Comparison of ENCODE assay signal across 20 mouse cellular contexts in genomic region chr7:46443163-46443562, GRCm38 (mm10). TPM values are rescaled to one million over a fixed set of nuclear protein-coding genes. Genes with fewer than 3 reads are reported as not detected.
DNase-seq lines count a peak whose midpoint lies in the region; ATAC-seq lines count a peak whose summit lies in the region.
"Had no signal": no experiment of that assay in that cellular context is flagged by ENCODE, and none has a peak within 500 bp of the region (broad histone marks: within the 10 kb centered on the region; RNA-seq: fewer than 3 reads in every experiment).

No protein-coding gene starts in this region.

- H3K9me3 ChIP-seq in embryonic facial prominence, embryonic 13.5 days = no peaks in the 10 kb centered on the region
- no peaks in the 10 kb centered on the region for H3K9me3 ChIP-seq in embryonic facial prominence, embryonic 10.5 days
- no peaks in the 10 kb centered on the region for H3K9me3 ChIP-seq in midbrain, embryonic 15.5 days
- H3K9me3 ChIP-seq in forebrain, embryonic 16.5 days (ENCODE audit: control insufficient read depth, low read length) = no peaks in the 10 kb centered on the region
- H3K9me3 ChIP-seq: embryonic facial prominence, embryonic 12.5 days; forebrain, embryonic 12.5 days; heart, embryonic 10.5 days; hindbrain, embryonic 10.5 days; intestine, embryonic 15.5 days had no signal

- no peaks in the 10 kb centered on the region for H3K36me3 ChIP-seq in embryonic facial prominence, embryonic 13.5 days
- no peaks in the 10 kb centered on the region for H3K36me3 ChIP-seq in embryonic facial prominence, embryonic 10.5 days (replicated peaks)
- no peaks in the 10 kb centered on the region for H3K36me3 ChIP-seq in midbrain, embryonic 15.5 days (replicated peaks)
- H3K36me3 ChIP-seq in forebrain, embryonic 16.5 days (ENCODE audit: control insufficient read depth, insufficient read depth) = no peaks in the 10 kb centered on the region
- H3K36me3 ChIP-seq: embryonic facial prominence, embryonic 12.5 days; forebrain, embryonic 12.5 days; heart, embryonic 10.5 days; hindbrain, embryonic 10.5 days; intestine, embryonic 15.5 days had no signal

- H3K4me1 ChIP-seq in embryonic facial prominence, embryonic 13.5 days = 0 out of 2 replicates have a peak, but pooled peaks cover 3% of the 10 kb centered on the region
- no peaks in the 10 kb centered on the region for H3K4me1 ChIP-seq in embryonic facial prominence, embryonic 10.5 days
- H3K4me1 ChIP-seq in midbrain, embryonic 15.5 days = peaks cover 10% of the 10 kb centered on the region; the same call in 1 of the 2 replicates
- H3K4me1 ChIP-seq in forebrain, embryonic 16.5 days (replicated peaks; ENCODE audit: control insufficient read depth, insufficient read depth, low read length) = peaks cover 3% of the 10 kb centered on the region; the same call in 1 of the 2 replicates
- H3K4me1 ChIP-seq: embryonic facial prominence, embryonic 12.5 days; heart, embryonic 10.5 days had no signal

- 0 out of 2 replicates have a peak, but pooled peaks have one; percentile 22 for ATAC-seq in embryonic facial prominence, embryonic 13.5 days (ENCODE audit: insufficient number of reproducible peaks, insufficient read depth, low FRiP score, low TSS enrichment, low read depth)
- no peak for ATAC-seq in midbrain, embryonic 15.5 days (replicated peaks)
- ATAC-seq in forebrain, embryonic 16.5 days = no peak
- ATAC-seq: intestine, embryonic 15.5 days had no signal

- no peaks in the 10 kb centered on the region for H3K27me3 ChIP-seq in embryonic facial prominence, embryonic 13.5 days
- H3K27me3 ChIP-seq in embryonic facial prominence, embryonic 10.5 days (replicated peaks; ENCODE audit: low read depth, poor library complexity, severe bottlenecking) = no peaks in the 10 kb centered on the region
- no peaks in the 10 kb centered on the region for H3K27me3 ChIP-seq in midbrain, embryonic 15.5 days (replicated peaks)
- H3K27me3 ChIP-seq in forebrain, embryonic 16.5 days (replicated peaks; ENCODE audit: control insufficient read depth, insufficient read depth, low read length) = no peaks in the 10 kb centered on the region
- H3K27me3 ChIP-seq: embryonic facial prominence, embryonic 12.5 days; forebrain, embryonic 12.5 days; intestine, embryonic 15.5 days had no signal

- no peak overlapping the region for H3K4me3 ChIP-seq in embryonic facial prominence, embryonic 13.5 days
- H3K4me3 ChIP-seq in embryonic facial prominence, embryonic 10.5 days = no peak overlapping the region
- H3K4me3 ChIP-seq in midbrain, embryonic 15.5 days = no peak overlapping the region
- no peak overlapping the region for H3K4me3 ChIP-seq in forebrain, embryonic 16.5 days (replicated peaks; ENCODE audit: low read length)
- H3K4me3 ChIP-seq: embryonic facial prominence, embryonic 12.5 days; forebrain, embryonic 12.5 days; gastrocnemius, adult 2 months; heart, embryonic 10.5 days; hindbrain, embryonic 10.5 days; intestine, embryonic 15.5 days had no signal

- WGBS in embryonic facial prominence, embryonic 13.5 days = 85% methylated on average over 10 of the region's 10 CpGs
- WGBS in embryonic facial prominence, embryonic 10.5 days = 86% methylated on average over 10 of the region's 10 CpGs
- 78% methylated on average over 10 of the region's 10 CpGs for WGBS in midbrain, embryonic 15.5 days
- 87% methylated on average over 10 of the region's 10 CpGs for WGBS in forebrain, embryonic 16.5 days

- no peak overlapping the region for H3K4me2 ChIP-seq in embryonic facial prominence, embryonic 13.5 days
- no peak overlapping the region for H3K4me2 ChIP-seq in midbrain, embryonic 15.5 days
- H3K4me2 ChIP-seq in forebrain, embryonic 16.5 days (ENCODE audit: low read length) = no peak overlapping the region
- H3K4me2 ChIP-seq: embryonic facial prominence, embryonic 12.5 days; forebrain, embryonic 12.5 days; hindbrain, embryonic 14.5 days; intestine, embryonic 15.5 days had no signal

- no peak overlapping the region for H3K27ac ChIP-seq in embryonic facial prominence, embryonic 13.5 days
- H3K27ac ChIP-seq in embryonic facial prominence, embryonic 10.5 days (replicated peaks) = no peak overlapping the region
- H3K27ac ChIP-seq in midbrain, embryonic 15.5 days = no peak overlapping the region
- H3K27ac ChIP-seq in forebrain, embryonic 16.5 days (ENCODE audit: low read length) = no peak overlapping the region
- H3K27ac ChIP-seq: embryonic facial prominence, embryonic 12.5 days; forebrain, embryonic 12.5 days; gastrocnemius, adult 2 months; heart, embryonic 10.5 days; hindbrain, embryonic 10.5 days; hindbrain, embryonic 14.5 days; intestine, embryonic 15.5 days had no signal

- no peak for DNase-seq in embryonic facial prominence, embryonic 10.5 days (ENCODE audit: low spot score)
- peak; percentile 62 for DNase-seq in adrenal gland, adult 2 months
- DNase-seq in adrenal gland, postnatal 10 days = peak; percentile 32
- DNase-seq: cerebellum, adult 9-10 months; gastrocnemius, adult 2 months; gastrocnemius, postnatal 25 days; heart, postnatal 14 days; kidney, adult 18-20 months had no signal

- no peak overlapping the region for H3K9ac ChIP-seq in embryonic facial prominence, embryonic 13.5 days
- H3K9ac ChIP-seq in midbrain, embryonic 15.5 days = no peak overlapping the region
- no peak overlapping the region for H3K9ac ChIP-seq in forebrain, embryonic 16.5 days (replicated peaks; ENCODE audit: low read depth, low read length)
- H3K9ac ChIP-seq: embryonic facial prominence, embryonic 12.5 days; forebrain, embryonic 12.5 days; hindbrain, embryonic 14.5 days; intestine, embryonic 15.5 days had no signal

RNA-seq across cellular contexts. Expression of gene Kcnc1, which starts 46.9 kb away (rescaled TPM):
- 0.34 and 0.39 TPM in 2 replicates for polyA plus RNA-seq in embryonic facial prominence, embryonic 13.5 days (2015; fragmentation: Nextera tagmentation; extraction: Ambion mirVana)
- polyA plus RNA-seq in embryonic facial prominence, embryonic 10.5 days (2016; fragmentation: Nextera tagmentation; extraction: Ambion mirVana) = 0.58 and 0.69 TPM in 2 replicates
- total RNA-seq in adrenal gland, adult 2 months (2021) = under 1 TPM; 0.28 to 0.37 TPM
- 0.75 and 0.76 TPM in 2 replicates for polyA plus RNA-seq in adrenal gland, adult 2 months (2012; rRNA removed)
- 1 to 10 TPM in 1 of 2 experiments, under 1 TPM in 1; 0.63 to 1.7 TPM for total RNA-seq in adrenal gland, postnatal 10 days (2021)
- polyA plus RNA-seq in midbrain, embryonic 15.5 days (2015; fragmentation: Nextera tagmentation; extraction: Ambion mirVana) = 15.2 and 17.0 TPM in 2 replicates
- 7.6 and 8.4 TPM in 2 replicates for polyA plus RNA-seq in forebrain, embryonic 16.5 days (2015; fragmentation: Nextera tagmentation; extraction: Ambion mirVana)
- total RNA-seq: granulocyte monocyte progenitor cell, adult 5-6 weeks had no signal
- polyA plus RNA-seq: heart, embryonic 14.5 days; kidney, embryonic 14.5 days had no signal
